Mouse (Mus musculus) layer of hippocampus, adult 8-10 months (tissue): ENCODE measurements at regions not wholly inside any gene's neighbourhood (a gene's known extent, or its start where the extent isn't known, plus 50 kb on each side); places are given as distances from the start of the nearest gene placed in this dataset.

ENCODE experiments used
- microRNA-seq, 2 experiments: library from miRNA; unstranded; fragments of <30 nt; microRNA quantifications; one replicate each; pipeline ENCODE4 v1.2.0; 2022

Small RNA genes lying in the stretch of these regions (microRNA-seq; reads per million reads assigned to microRNA genes)
- 0 reads per million in 2 experiments for gene Gm27525
